Mouse (Mus musculus): ENCODE data around the gene Phf21a. TPM values are rescaled to one million over a fixed set of nuclear protein-coding genes. Genes with fewer than 3 reads are reported as not detected.

Gene Phf21a
- polyA plus RNA-seq, 1 experiment = 52.2 TPM

DNA sequence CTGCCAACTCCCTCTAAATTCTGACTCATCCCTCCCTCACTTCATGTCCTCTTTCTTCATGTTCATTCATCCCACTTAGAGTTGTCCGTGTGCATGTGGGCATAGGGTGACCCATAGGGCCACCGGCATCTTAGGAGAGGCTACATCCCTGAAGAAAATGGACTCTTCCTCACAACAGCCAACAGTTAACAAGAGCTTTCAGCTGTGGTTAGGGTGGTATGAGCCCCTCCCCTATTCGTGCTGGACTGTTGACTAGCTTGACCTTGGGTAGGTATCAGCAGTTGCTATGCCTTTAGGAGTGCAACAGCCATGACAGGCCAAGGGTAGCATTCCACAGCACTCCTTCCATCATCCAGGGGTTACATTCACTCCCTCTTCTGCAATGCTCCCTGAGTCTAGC, 198.6 kb downstream of the Phf21a start:
- Histone ChIP-seq H3K4me1 (ENCODE audit: control insufficient read depth, insufficient read depth, low read length) (no peaks in the 10 kb centered on the region), H3K27ac (ENCODE audit: insufficient read depth, low read length) (no peak overlapping the region), H3K4me3 (ENCODE audit: low read depth, low read length) (no peak overlapping the region)

DNA sequence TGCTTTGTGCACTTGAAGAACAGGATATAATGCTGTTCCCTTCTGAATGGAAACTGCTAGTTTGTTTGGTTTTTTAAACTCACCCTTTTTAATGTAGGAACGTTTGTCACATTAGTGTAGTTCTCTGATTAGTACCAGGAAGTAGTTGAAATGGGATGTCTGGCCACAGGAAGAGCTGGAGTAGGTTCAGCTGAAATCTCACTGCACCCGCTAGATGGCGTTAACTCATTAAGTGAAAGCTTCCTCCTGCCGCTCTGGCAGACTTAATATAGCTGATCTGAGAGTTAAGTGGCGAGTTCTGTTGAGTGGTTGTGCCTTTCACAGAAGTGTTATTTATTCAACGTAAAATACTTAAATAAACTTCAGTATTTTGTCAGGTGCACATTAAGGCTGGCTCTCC, 203.5 kb downstream of the Phf21a start:
- H3K27ac ChIP-seq (ENCODE audit: insufficient read depth, low read length) = no peak overlapping the region
- no peak overlapping the region for H3K4me3 ChIP-seq (ENCODE audit: low read depth, low read length)
- no peaks in the 10 kb centered on the region for H3K27me3 ChIP-seq (ENCODE audit: control insufficient read depth, insufficient read depth, low read length, poor library complexity, severe bottlenecking)
- TF ChIP-seq CTCF (IDR thresholded peaks at IDR 0.05; ENCODE audit: low read depth, low read length) (peak; percentile 52), EP300 (IDR thresholded peaks at IDR 0.05; ENCODE audit: insufficient read depth, low read depth, low read length) (no peak), POLR2A (IDR thresholded peaks at IDR 0.05; ENCODE audit: insufficient read depth, low read length) (no peak)
- H3K36me3 ChIP-seq (ENCODE audit: control insufficient read depth, insufficient read depth, low read length, poor library complexity, severe bottlenecking) = no peaks in the 10 kb centered on the region
- H3K9me3 ChIP-seq (replicated peaks; ENCODE audit: control insufficient read depth, insufficient read depth, low read length, poor library complexity, severe bottlenecking) = no peaks in the 10 kb centered on the region
- H3K4me1 ChIP-seq (ENCODE audit: control insufficient read depth, insufficient read depth, low read length) = no peaks in the 10 kb centered on the region
- no peak overlapping the region for H3K9ac ChIP-seq (ENCODE audit: low read depth, poor library complexity, severe bottlenecking)

More for the DNA sequence above, 198.6 kb downstream of the Phf21a start:
- Histone ChIP-seq H3K9ac (ENCODE audit: low read depth, poor library complexity, severe bottlenecking) (no peak overlapping the region), H3K27me3 (ENCODE audit: control insufficient read depth, insufficient read depth, low read length, poor library complexity, severe bottlenecking) (no peaks in the 10 kb centered on the region), H3K36me3 (ENCODE audit: control insufficient read depth, insufficient read depth, low read length, poor library complexity, severe bottlenecking) (no peaks in the 10 kb centered on the region), H3K9me3 (replicated peaks; ENCODE audit: control insufficient read depth, insufficient read depth, low read length, poor library complexity, severe bottlenecking) (no peaks in the 10 kb centered on the region)
- no peak for TF ChIP-seq CTCF (IDR thresholded peaks at IDR 0.05; ENCODE audit: low read depth, low read length)
- TF ChIP-seq POLR2A (IDR thresholded peaks at IDR 0.05; ENCODE audit: insufficient read depth, low read length) = no peak
- TF ChIP-seq EP300 (IDR thresholded peaks at IDR 0.05; ENCODE audit: insufficient read depth, low read depth, low read length) = no peak

DNA sequence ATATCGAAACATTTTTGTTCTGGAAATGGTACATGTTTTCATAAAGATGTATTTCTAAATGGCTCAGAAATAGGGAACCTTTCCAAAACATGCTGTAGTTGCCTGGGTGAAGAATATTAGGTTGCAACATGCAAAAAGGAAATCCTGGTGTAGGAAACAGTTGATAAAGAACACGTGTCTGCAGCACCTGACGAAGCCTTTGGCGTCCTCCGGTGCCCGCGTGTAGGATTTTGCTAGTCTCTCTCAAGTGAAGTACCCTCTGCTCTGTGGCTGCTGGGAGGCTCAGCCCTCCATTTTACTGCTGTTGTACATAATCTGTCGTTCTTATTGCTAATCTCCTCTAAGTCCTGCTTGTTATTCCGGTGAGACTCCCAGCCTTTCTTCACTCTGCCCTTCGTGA, 207.0 kb downstream of the Phf21a start:
- H3K27me3 ChIP-seq (ENCODE audit: control insufficient read depth, insufficient read depth, low read length, poor library complexity, severe bottlenecking) = no peaks in the 10 kb centered on the region
- H3K36me3 ChIP-seq (ENCODE audit: control insufficient read depth, insufficient read depth, low read length, poor library complexity, severe bottlenecking) = no peaks in the 10 kb centered on the region
- no peak for TF ChIP-seq EP300 (IDR thresholded peaks at IDR 0.05; ENCODE audit: insufficient read depth, low read depth, low read length)
- no peaks in the 10 kb centered on the region for H3K9me3 ChIP-seq (replicated peaks; ENCODE audit: control insufficient read depth, insufficient read depth, low read length, poor library complexity, severe bottlenecking)
- no peak overlapping the region for H3K4me3 ChIP-seq (ENCODE audit: low read depth, low read length)
- no peak overlapping the region for H3K27ac ChIP-seq (ENCODE audit: insufficient read depth, low read length)
- no peaks in the 10 kb centered on the region for H3K4me1 ChIP-seq (ENCODE audit: control insufficient read depth, insufficient read depth, low read length)
- H3K9ac ChIP-seq (ENCODE audit: low read depth, poor library complexity, severe bottlenecking) = no peak overlapping the region

DNA sequence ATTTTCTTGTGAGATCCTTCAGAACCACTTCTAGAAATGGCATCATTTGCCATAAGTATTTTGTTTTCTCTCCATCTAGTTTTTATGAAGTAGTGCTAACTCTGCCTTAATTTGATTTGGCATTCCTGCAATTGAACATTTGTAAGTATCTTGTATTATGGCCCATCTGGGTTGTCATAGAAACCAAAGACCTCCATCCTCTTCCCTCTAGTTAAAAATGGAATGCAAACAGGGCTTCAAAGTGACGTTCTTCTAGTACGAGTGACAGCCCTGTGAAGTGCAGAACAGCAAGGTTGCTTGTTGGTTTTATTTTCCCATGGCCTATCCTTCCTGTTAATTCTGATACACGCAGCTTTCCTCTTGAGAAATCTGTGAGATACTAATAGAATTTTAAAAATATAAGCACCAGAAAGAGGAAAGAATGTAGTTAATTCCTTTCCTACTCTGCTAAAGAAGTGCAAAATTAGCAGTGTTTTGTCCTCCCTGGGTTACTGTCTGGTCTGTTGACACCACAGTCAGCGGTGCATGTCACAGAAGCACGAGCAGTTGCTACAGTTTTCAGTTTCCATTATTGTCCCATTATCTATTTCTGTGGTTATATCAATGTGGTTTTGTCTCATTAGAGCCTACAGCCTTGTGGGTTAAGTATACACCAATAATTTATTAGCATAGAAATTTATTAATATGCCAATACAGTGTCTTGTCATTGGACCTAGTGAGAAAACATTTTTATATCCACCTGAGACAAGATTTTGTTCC, 209.1 kb downstream of the Phf21a start:
- Histone ChIP-seq H3K27ac (ENCODE audit: insufficient read depth, low read length) (no peak overlapping the region), H3K9me3 (replicated peaks; ENCODE audit: control insufficient read depth, insufficient read depth, low read length, poor library complexity, severe bottlenecking) (no peaks in the 10 kb centered on the region), H3K4me3 (ENCODE audit: low read depth, low read length) (no peak overlapping the region), H3K36me3 (ENCODE audit: control insufficient read depth, insufficient read depth, low read length, poor library complexity, severe bottlenecking) (no peaks in the 10 kb centered on the region), H3K4me1 (ENCODE audit: control insufficient read depth, insufficient read depth, low read length) (no peaks in the 10 kb centered on the region), H3K9ac (ENCODE audit: low read depth, poor library complexity, severe bottlenecking) (no peak overlapping the region), H3K27me3 (ENCODE audit: control insufficient read depth, insufficient read depth, low read length, poor library complexity, severe bottlenecking) (no peaks in the 10 kb centered on the region)
- TF ChIP-seq POLR2A (IDR thresholded peaks at IDR 0.05; ENCODE audit: insufficient read depth, low read length) = no peak
- no peak for TF ChIP-seq EP300 (IDR thresholded peaks at IDR 0.05; ENCODE audit: insufficient read depth, low read depth, low read length)
- no peak for TF ChIP-seq CTCF (IDR thresholded peaks at IDR 0.05; ENCODE audit: low read depth, low read length)

DNA sequence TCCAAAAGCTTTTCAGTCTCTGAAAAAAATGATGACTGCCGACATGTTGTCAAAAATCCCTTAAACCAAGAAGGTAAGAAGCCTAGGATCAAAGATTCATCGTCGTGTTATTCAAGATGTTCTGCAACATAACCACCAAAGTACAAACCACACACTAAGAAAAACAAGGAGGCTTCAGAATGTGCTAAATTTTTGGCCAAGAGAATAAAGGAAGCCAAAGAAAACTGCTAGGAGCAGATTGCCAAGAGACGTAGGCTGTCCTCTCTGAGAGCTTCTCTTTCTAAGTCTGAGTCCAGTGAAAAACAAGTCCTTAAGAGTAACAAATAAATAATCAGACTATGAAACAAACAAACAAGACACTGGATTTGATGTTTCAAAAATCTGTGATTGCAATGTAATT, 219.6 kb downstream of the Phf21a start:
- no peak overlapping the region for H3K27ac ChIP-seq (ENCODE audit: insufficient read depth, low read length)
- no peak overlapping the region for H3K4me3 ChIP-seq (ENCODE audit: low read depth, low read length)
- no peak for TF ChIP-seq POLR2A (IDR thresholded peaks at IDR 0.05; ENCODE audit: insufficient read depth, low read length)
- TF ChIP-seq EP300 (IDR thresholded peaks at IDR 0.05; ENCODE audit: insufficient read depth, low read depth, low read length) = no peak
- no peak for TF ChIP-seq CTCF (IDR thresholded peaks at IDR 0.05; ENCODE audit: low read depth, low read length)
- no peaks in the 10 kb centered on the region for H3K9me3 ChIP-seq (replicated peaks; ENCODE audit: control insufficient read depth, insufficient read depth, low read length, poor library complexity, severe bottlenecking)
- no peaks in the 10 kb centered on the region for H3K4me1 ChIP-seq (ENCODE audit: control insufficient read depth, insufficient read depth, low read length)
- H3K36me3 ChIP-seq (ENCODE audit: control insufficient read depth, insufficient read depth, low read length, poor library complexity, severe bottlenecking) = no peaks in the 10 kb centered on the region
- no peaks in the 10 kb centered on the region for H3K27me3 ChIP-seq (ENCODE audit: control insufficient read depth, insufficient read depth, low read length, poor library complexity, severe bottlenecking)
- H3K9ac ChIP-seq (ENCODE audit: low read depth, poor library complexity, severe bottlenecking) = no peak overlapping the region

DNA sequence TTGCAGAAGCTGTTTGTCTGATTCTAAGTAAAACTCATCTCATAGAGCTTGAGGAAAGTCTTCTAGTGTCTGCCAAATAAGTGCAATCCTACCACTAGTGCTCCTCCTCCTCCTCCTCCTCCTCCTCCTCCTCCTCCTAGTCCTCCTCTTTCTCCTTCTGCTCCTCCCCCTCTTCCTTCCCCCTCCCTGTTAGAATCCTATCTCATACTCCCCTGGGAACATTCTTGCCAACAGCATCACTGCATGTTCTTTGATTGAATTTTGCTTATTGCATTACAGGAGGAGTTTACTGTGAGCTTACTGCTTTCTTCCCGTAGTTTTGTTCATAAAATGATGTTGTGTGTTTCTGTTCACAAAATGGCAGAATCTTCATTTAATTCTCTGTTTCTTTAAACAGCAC, 221.1 kb downstream of the Phf21a start:
- Histone ChIP-seq H3K36me3 (ENCODE audit: control insufficient read depth, insufficient read depth, low read length, poor library complexity, severe bottlenecking) (no peaks in the 10 kb centered on the region), H3K27ac (ENCODE audit: insufficient read depth, low read length) (no peak overlapping the region), H3K4me3 (ENCODE audit: low read depth, low read length) (no peak overlapping the region), H3K4me1 (ENCODE audit: control insufficient read depth, insufficient read depth, low read length) (no peaks in the 10 kb centered on the region), H3K9me3 (replicated peaks; ENCODE audit: control insufficient read depth, insufficient read depth, low read length, poor library complexity, severe bottlenecking) (no peaks in the 10 kb centered on the region), H3K9ac (ENCODE audit: low read depth, poor library complexity, severe bottlenecking) (no peak overlapping the region), H3K27me3 (ENCODE audit: control insufficient read depth, insufficient read depth, low read length, poor library complexity, severe bottlenecking) (no peaks in the 10 kb centered on the region)
- TF ChIP-seq CTCF (IDR thresholded peaks at IDR 0.05; ENCODE audit: low read depth, low read length) (no peak), EP300 (IDR thresholded peaks at IDR 0.05; ENCODE audit: insufficient read depth, low read depth, low read length) (no peak), POLR2A (IDR thresholded peaks at IDR 0.05; ENCODE audit: insufficient read depth, low read length) (no peak)
